Mouse (Mus musculus) gastrocnemius, adult 2 months (tissue): Measurements from ENCODE around the gene Ropn1. TPM values are rescaled to one million over a fixed set of nuclear protein-coding genes. Genes with fewer than 3 reads are reported as not detected.
"Not testable (repeated sequence)": the region's sequence is repeated elsewhere in the genome, so short reads cannot be mapped to it uniquely, and the experiment has no call there.

Source experiments
- DNase-seq: peaks from one replicate; pipeline ENCODE4 v3.0.0; 2022
- H3K27ac ChIP-seq: fragments of 200-600 bp; 2 replicates; pipeline ENCODE4 v1.8.1; 2022; ENCODE audit warnings: mild to moderate bottlenecking
- H3K4me3 ChIP-seq: fragments of 200-600 bp; 2 replicates; pipeline ENCODE4 v1.8.1; 2022; ENCODE audit warnings: mild to moderate bottlenecking, moderate library complexity
- CTCF ChIP-seq: fragments of 200-600 bp; IDR thresholded peaks from 2 replicates; pipeline ENCODE4 v1.8.1; 2022; ENCODE audit warnings: antibody characterized with exemption, mild to moderate bottlenecking, moderate library complexity
- intact Hi-C: fragments of 180-260 bp; cut with DNase I; formaldehyde crosslinking; loops from one replicate; pipeline ENCODE4 v1.15.1; 2025
- long read RNA-seq, 2 experiments: library from polyadenylated mRNA; stranded (forward); transcript quantifications; one replicate each; pipeline ENCODE4 v2.0.0; 2021
- total RNA-seq, 2 experiments: library from RNA; stranded (reverse); gene quantifications; 2 replicates each; pipeline ENCODE4 v1.2.3; 2021

Gene Ropn1
- not detected for total RNA-seq
- long read RNA-seq, experiment 1 = 0 reads
- long read RNA-seq, experiment 2 = 0 reads

GRCm38 (mm10) chr16:34649621-34650020, at the start of gene Ropn1:
Gene Ropn1 (plus strand): TSS chr16:34649921.
- no peak within 1 kb of the TSS for H3K27ac ChIP-seq
- TF ChIP-seq CTCF = no peak
- no peak for DNase-seq
- intact Hi-C loops = no loop called here
- no peak within 1 kb of the TSS for H3K4me3 ChIP-seq

GRCm38 (mm10) chr16:34601954-34602353, 47.8 kb upstream of the Ropn1 start:
- DNase-seq = no peak
- intact Hi-C loops = loop anchor here (5.0 kb wide), 1 partner anchor 260 kb away; no protein-coding TSS in a partner anchor
- TF ChIP-seq CTCF = no peak
- Histone ChIP-seq H3K4me3 (no peak overlapping the region), H3K27ac (no peak overlapping the region)

GRCm38 (mm10) chr16:34603076-34603475, 46.6 kb upstream of the Ropn1 start:
- Histone ChIP-seq H3K4me3 (no peak overlapping the region), H3K27ac (no peak overlapping the region)
- no peak for TF ChIP-seq CTCF
- no peak for DNase-seq
- intact Hi-C loops = loop anchor here (5.0 kb wide), 1 partner anchor 261 kb away; no protein-coding TSS in a partner anchor

GRCm38 (mm10) chr16:34603854-34604253, 45.9 kb upstream of the Ropn1 start:
- no peak for DNase-seq
- H3K27ac ChIP-seq = no peak overlapping the region
- no peak overlapping the region for H3K4me3 ChIP-seq
- intact Hi-C loops = loop anchor here (5.0 kb wide), 1 partner anchor 262 kb away; no protein-coding TSS in a partner anchor
- TF ChIP-seq CTCF = no peak

- Histone ChIP-seq H3K27ac (no peak overlapping the region), H3K4me3 (no peak overlapping the region)
- DNase-seq = peak; percentile 39
- peak; percentile 66 for TF ChIP-seq CTCF
- intact Hi-C loops = no loop called here
Measured at GRCm38 (mm10) chr16:34605679-34606078, 44.0 kb upstream of the Ropn1 start.

- no peak for TF ChIP-seq CTCF
- no peak overlapping the region for H3K27ac ChIP-seq
- intact Hi-C loops = no loop called here
- no peak for DNase-seq
- H3K4me3 ChIP-seq = no peak overlapping the region
Measured at GRCm38 (mm10) chr16:34610137-34610536, 39.6 kb upstream of the Ropn1 start.

GRCm38 (mm10) chr16:34614021-34614420, 35.7 kb upstream of the Ropn1 start:
- no peak overlapping the region for H3K27ac ChIP-seq
- no peak for TF ChIP-seq CTCF
- no peak for DNase-seq
- no peak overlapping the region for H3K4me3 ChIP-seq
- intact Hi-C loops = no loop called here

GRCm38 (mm10) chr16:34627591-34627990, 22.1 kb upstream of the Ropn1 start:
- intact Hi-C loops = no loop called here
- no peak overlapping the region for H3K4me3 ChIP-seq
- no peak for DNase-seq
- no peak overlapping the region for H3K27ac ChIP-seq
- TF ChIP-seq CTCF = no peak

- Histone ChIP-seq H3K4me3 (no peak overlapping the region), H3K27ac (no peak overlapping the region)
- no peak for DNase-seq
- intact Hi-C loops = no loop called here
- no peak for TF ChIP-seq CTCF
Measured at GRCm38 (mm10) chr16:34628397-34628796, 21.3 kb upstream of the Ropn1 start.

- no peak overlapping the region for H3K27ac ChIP-seq
- no peak for TF ChIP-seq CTCF
- intact Hi-C loops = no loop called here
- no peak overlapping the region for H3K4me3 ChIP-seq
- DNase-seq = no peak
Measured at GRCm38 (mm10) chr16:34635557-34635956, 14.2 kb upstream of the Ropn1 start.

- intact Hi-C loops = no loop called here
- Histone ChIP-seq H3K4me3 (no peak overlapping the region), H3K27ac (peak overlapping the region; percentile 57)
- no peak for TF ChIP-seq CTCF
- no peak for DNase-seq
Measured at GRCm38 (mm10) chr16:34643511-34644259, 6.0 kb upstream of the Ropn1 start.

GRCm38 (mm10) chr16:34653023-34653422, 3.3 kb downstream of the Ropn1 start:
- no peak overlapping the region for H3K27ac ChIP-seq
- no peak for TF ChIP-seq CTCF
- intact Hi-C loops = no loop called here
- H3K4me3 ChIP-seq = no peak overlapping the region
- DNase-seq = no peak

- H3K27ac ChIP-seq, DNase-seq, intact Hi-C loops: not testable (repeated sequence)
- peak overlapping the region; percentile 53 for H3K4me3 ChIP-seq
Measured at GRCm38 (mm10) chr16:34657566-34657965, 7.8 kb downstream of the Ropn1 start.

- Histone ChIP-seq H3K4me3 (peak overlapping the region; percentile 53; the same call in 1 of the 2 replicates), H3K27ac (no peak overlapping the region)
- TF ChIP-seq CTCF = no peak
- intact Hi-C loops = no loop called here
- DNase-seq = no peak
Measured at GRCm38 (mm10) chr16:34657983-34658382, 8.3 kb downstream of the Ropn1 start.
